Mouse (Mus musculus) adrenal gland, adult 18-20 months (tissue): ENCODE results near the gene Txndc11. TPM values are rescaled to one million over a fixed set of nuclear protein-coding genes. Genes with fewer than 3 reads are reported as not detected.

Source experiments
- DNase-seq, 2 experiments: peaks; one replicate each; pipeline ENCODE4 v3.0.0; 2021 to 2022; ENCODE audit warnings: low spot score in 2 of 2
- total RNA-seq, 2 experiments: library from RNA; stranded (reverse); gene quantifications; 1 replicate in 1 of 2; 2 replicates in 1 of 2; pipeline ENCODE4 v1.2.3; 2021

The Txndc11 gene
- total RNA-seq, 2 experiments from 2014 or later: 39.4 to 56.6 TPM

DNA sequence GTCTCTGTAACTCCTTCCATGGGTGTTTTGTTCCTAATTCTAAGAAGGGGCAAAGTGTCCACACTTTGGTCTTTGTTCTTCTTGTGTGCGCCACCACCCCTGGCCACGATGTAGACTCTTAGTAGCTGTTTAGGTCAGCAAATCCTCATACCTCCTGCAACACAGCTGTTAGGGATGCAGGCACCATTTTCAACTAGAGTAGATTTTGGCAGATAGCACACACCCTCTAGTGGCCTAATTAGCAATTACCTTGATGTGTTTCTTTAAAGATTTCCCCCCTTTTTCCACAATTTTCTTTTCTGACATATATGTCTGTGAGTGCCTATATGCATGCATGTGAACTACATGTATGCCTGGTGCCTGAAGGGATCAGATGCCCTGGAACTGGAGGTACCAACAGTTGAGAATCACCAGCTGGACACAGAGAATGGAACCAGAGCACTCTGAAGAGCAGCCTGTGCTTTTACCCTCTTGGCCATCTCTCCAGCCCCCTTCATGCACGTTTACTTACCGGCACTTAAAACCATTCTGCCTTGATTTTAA lies 25.2 kb downstream of the Txndc11 start:
- DNase-seq: no peak

DNA sequence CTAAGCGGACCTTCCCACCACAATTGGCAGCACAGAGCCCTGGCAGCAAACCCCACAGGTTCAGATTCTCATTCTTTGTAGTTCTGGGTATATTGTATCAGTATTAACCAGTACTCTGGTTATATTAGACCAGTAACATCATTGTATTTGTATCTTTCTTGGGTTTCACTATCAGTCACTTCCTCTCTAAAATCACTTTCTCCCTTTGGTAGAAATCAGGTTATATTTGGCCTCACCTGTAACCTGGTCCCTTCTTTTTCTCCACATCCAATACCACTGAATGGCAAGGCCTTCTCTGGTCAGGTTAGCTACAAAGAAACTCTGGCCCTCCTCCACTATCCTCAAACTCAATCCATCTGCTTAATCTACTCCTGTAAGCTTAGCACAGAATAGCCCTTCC lies 29.5 kb downstream of the Txndc11 start:
- DNase-seq: no peak

DNA sequence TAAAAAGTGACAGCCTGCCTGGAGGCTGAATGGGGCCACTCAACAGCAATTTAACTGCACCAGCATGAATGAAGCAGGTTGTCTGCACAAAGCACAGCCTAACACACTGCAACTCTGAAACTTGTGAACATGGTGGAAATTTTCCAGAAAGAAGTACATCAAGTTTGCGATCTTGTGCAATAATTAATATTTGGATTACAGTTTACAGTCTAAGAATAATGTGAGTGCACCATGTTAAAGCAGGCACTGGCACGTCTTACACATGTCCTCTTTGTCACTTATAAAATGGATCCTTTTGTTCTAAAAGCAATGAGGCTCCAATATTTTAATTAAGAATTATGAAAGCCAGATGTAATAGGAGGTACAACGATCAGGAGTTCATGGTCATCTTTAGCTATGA lies 37.1 kb downstream of the Txndc11 start:
- no peak for DNase-seq

DNA sequence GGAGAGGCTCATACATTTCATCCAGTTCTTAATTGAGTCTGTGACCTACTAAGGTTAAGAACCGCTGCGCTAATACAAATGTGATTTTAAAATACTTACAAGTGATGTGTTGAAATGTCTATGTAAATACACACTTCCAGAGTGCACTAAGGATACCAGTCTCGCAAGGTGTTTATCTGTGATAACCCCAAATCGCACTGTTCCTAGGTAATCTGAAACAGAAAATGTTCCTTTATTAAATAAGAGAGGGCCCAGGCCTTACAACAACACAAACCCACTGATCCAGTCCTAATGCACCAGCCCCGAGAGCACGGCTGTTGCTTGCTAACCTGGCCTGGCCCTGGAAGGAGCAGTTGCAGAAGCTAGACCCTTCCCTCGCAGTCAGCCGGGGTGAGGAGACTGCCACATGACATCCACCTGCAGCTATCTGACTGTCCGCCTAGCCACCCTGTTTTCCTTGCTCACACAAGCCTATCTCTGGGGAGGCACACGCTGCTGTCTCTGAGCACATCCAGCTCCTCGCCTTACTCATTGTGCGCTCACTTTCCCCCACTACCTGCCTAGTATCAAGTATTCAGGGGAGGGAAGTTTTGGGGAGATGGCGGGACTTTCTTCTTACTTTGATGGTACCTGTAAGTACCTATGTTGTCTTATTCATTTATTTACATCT lies 40.6 kb downstream of the Txndc11 start:
- no peak for DNase-seq

DNA sequence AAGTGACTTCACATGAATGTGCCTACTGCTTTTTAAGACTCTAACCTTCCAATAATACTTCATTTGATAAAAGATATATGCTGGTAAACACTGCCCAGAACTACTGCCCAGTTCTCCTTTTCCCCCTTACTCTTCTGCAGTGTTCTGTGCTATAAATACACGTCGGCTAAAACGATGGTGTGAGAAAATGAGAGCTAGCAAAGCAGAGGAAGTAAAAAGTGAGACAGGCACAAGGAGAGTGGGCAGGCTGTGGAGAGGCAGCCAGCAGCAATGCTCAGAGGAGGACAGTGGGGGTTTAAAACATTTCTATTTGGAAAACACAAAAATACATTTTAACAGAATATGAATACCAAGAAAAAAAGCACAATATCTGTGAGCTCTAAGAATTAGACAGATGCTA lies 41.9 kb downstream of the Txndc11 start:
- DNase-seq: no peak

DNA sequence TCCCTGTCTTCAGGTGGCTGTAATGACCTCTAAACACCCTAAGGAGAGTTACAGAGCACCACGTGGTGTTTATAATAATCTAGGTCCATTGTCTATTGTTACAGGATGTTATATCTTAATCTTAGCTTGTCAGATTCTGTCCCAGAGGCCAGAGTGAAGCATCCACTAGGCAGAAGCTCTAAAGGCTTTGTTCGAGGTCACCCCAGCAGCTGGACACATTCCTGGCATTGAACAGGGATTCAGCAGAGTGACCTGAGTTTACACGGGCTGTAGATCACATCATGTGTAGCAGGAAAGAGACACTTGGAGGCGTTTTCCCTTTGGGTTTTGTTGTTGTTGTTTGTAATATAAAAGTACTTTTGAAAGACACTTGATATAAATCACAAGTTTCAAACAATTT lies 42.4 kb downstream of the Txndc11 start:
- no peak for DNase-seq

DNA sequence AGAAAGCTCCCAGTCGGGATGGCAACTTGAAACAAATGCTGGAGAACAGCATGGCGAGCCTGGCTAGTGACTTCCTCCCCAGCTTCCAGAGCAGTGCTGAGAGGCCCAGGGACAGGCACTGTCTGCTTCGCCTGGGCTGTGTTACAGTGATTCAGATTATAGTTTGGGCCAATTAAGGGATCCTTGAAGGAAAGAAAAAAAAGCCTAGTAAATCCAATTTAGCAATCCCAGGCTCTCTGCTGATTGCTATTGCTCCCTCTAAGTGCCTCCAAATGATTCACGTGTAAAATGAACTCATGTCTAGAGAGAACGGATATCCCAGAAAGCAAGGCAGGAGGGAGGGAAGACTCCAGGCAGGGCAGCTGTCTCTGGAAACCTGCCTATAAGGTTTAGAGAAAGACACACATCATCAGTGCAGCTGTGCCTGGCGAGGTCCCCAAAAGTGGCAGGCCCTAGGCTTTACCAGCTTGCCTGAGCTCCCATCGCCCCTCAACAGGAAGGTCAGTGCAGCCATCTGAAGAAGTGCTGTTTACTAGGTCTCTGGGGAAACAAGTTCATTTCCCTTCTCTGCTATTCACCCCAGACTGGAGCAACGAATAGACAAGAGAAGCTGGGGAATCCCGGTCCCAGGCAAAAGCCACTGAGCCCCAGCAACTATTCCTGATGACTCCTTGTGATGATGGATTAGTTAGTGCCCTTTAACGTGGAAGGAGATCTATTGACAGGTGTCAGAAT lies 43.4 kb downstream of the Txndc11 start:
- no peak for DNase-seq

DNA sequence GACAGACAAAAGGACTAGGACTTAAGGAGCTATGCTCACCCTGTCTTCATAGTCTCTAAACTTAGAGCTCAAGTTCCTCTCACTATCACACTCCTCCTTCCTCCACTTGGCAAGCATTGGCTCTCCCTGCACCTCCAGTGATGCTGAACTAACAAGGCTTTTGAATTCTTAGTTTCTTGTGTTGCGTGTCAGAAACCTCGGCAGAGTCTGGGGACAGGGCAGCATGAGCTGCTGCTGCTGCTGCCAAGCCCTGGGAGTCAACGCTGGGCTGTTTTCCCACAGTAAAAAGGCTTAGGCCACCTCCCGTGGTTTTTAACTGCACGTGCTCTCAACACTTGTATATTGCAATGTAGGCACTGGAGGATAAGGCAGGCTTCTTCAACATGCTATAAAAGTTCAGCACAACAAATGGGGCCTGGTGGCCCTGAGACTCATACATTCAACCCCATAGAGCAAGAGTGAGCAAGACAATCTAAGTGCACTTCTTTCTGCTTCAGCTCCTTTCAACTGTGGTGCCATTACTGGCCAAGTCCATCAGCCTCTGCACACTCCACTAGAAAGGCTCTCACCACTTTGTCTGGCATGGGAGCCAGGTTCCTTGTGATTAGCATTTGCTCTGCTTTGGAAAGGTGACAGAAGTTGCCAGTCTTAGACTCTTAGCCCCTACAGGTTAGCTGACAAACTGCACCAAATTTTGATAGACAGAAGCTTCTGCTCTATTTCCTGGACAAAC lies 47.4 kb downstream of the Txndc11 start:
- DNase-seq: no peak

DNA sequence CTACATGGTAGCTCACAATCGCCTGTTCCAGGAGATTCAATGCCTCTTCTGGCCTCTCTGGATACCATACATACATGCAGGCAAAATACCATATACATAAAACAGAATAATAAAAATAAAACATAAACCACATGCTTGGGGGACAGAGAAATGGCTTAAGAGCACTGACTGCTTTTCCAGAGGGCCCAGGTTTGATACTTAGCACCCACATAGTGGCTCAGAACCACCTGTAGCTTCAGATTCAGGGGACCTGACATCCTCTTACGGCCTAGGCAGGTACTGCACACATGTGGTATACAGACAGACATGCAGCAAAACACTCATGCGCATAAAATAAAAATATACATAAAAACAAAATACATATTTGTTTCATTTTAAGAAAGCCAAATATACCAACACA lies 48.2 kb downstream of the Txndc11 start:
- DNase-seq: no peak

DNA sequence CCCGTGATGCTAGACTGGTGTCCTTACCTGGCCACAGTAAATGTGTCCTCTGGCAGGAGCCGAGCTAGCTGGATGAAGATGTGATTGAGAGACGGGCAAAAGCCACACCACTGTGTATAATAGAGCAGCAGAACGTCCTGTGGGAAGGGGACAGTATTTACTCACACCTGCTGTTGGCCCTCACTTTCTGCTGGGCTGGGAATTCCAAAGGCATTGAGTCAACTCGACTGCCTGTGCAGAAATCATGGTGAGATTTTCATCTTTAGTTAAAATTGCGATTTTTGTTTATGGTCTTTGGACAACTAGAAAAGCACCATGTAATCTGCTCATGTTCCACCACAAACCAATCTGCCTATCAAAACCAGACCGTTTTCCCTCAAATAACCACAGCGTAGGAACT lies 50.3 kb downstream of the Txndc11 start:
- no peak for DNase-seq

DNA sequence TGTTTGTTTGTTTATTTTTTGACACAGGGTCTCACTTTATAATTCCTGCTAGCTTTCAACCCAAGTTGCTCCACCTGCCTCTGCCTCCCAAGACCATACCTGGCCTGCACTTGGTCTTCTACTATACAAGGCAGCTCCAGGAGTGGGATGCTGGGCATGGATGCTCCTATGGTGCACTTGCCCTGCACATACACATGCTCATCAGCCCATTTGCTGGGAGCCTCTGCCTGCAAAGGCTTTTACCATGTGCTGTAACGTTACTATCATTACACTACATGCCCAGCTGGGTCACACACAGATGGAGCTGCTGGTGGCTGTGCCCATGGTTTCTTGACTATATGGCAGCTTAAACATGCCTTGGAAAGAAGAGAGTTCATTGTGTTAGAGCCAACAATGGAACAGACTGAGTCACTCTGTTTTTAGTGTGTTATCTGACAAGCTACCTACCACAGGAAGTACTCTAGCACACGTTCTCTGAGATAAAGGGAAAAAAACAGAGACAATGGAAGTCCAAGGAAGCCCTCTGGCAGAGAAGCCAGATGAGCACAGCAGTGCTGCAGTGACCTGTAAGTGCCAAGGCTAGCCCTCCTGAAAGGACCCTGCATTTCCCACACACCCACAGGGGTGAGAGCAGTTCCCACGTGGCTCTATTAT lies 56.1 kb downstream of the Txndc11 start:
- no peak for DNase-seq

DNA sequence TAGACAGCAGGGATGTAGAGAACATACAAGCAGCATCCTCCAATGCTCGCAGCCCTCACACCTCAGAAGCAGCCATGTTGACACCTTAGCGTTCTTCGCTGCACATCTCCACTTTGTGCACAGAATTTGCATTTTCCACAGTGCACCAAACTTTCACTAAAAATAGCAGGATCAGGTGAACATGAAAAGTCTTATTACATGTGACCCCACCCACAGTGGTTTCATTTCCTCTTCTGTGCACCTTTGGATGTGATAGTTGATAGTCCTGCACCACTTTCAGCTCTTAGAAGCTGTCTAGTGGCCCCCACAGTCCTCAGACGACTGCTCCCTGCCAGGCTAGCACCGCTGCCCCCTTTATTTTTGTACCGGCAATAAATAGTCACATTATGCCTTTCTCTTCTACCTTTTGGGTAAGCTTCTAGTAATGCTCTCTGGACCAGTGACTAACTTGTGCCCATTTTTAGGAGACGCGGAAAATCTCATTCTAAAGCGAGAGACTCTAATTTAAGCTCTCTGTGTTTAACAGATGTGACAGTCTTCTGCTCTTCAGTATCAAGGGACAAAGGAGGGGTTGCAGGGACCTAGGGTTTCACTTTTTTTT lies 56.7 kb downstream of the Txndc11 start:
- DNase-seq: no peak

DNA sequence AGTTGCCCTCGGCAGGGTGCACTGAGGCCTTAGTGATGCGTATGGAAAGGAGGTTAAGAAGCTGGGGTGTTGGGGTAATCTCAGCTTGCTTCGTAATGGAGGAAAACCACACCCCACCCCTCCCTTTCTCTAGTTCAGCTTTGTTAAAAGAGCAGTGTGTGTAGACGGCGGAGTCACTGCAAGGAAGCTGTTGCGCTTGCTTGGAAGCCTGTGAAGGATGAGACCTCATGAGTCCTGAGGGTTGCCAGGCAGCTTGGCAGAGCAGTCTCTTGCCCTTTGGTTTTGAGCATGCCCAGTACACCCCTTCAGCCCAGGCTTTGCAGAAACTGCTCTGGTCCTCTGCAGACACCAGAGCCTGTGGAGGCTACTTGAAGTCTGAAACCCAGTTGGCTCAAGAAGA lies 61.4 kb downstream of the Txndc11 start:
- DNase-seq: no peak

DNA sequence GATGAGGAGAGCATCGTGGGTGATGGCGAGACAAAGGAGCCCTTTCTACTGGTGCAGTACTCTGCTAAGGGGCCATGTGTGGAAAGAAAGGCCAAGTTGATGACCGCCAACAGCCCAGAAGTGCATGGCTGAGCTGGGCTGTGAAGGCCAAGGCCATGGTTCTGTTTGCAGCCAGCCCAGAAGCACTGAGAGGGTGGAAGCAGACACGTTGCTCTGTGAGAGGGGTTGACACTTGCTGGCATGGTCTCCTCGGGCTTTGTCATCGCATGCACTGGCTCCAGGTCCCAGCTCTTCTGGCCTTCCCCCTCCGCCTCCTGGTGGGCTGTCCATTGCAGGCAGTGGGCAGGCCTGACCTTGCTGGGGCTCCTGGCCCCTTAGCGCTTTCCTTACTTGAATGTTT lies 62.0 kb downstream of the Txndc11 start:
- DNase-seq: peak in 1 of 2 experiments; percentile 36

DNA sequence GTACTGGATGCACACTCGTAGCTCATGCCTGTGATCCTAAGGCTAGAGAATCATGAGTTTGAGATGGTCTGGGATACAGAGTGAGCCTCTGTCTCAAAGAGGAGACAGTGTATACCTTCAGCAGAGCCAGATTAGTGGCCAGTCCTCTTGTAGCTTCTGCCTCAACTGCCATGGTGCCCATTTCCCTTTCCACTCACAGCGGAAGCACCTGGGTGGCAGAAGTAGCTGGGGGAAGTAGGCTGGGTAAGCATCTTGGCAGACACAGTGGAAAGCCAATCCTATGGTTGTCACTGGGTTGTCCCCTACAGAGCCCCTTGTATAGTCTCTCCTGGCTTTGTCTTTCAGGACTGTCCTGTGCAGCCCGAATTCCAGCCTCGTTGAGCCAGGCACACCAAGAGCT lies 62.6 kb downstream of the Txndc11 start:
- no peak for DNase-seq

DNA sequence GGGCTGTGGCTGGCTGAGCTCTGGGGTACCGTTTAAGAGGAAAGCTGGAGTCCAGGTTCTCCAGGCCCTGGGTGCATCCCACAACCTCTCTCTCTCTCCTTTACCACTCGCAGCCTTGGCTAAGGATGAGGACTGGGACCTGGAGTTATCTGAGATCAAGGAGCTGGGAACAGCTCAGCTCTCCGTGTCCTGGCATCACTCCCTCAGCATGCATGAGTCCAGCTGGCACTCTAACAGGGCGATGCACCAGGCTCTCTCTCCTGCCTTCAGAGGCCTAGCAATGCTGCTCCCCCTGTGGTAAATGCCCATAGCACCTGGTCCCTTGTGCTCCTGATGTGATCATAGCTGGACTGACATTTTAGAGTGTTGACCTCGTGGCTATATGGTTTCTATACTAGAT lies 63.3 kb downstream of the Txndc11 start:
- no peak for DNase-seq

DNA sequence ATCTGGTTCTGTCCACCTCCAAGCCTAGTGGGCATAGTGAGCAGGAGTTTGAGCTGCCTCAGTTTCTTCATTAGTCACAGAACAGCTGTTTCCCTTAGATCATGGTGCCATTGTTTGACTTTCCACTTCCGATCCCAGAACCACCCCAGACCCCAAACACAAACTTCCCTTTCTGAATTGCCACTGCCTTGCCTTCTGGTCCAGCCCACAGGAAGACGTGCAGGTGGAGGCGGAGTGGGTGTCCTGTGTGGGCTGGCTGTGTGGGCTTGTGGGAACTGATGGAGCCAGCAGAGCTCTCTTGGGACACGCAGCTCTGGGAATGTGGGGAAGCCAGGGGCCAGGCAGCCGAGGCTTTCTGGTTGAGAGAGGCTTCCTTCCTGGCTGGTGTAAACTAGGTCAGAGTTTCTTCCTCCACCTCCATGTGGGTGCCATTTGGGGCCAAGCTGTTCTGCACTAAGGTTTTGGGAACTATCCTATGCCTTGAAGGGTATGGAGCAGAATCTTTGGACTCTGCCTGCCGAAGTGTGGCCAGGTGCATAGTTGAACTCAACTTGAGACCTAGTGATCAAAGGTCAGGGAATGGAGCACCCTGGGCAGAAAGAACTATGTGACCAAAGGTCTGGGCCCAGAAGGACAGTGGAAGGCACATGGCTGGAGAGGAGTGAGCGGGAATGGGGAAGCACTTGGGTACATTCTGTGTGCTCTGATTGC lies 64.6 kb downstream of the Txndc11 start:
- DNase-seq: no peak

DNA sequence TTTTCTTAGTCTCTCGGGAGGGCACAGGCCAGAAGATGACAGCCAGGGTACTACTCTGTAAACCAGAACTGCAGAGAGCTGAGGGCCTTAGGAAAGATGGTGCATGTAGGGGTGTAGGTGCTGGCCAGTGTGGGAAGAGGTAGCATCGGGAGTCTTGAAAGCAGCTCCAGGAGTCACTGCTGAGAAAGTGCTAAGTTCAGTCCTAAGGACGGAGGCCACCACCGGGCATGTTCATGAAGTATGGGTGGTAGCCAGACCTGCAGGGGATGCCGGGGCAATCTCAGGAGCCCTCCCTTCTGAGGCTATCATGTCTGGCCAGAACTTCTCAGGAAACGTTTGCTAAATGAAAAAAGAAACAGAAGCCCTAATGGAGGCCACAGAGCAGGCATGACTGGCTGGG lies 65.2 kb downstream of the Txndc11 start:
- DNase-seq: no peak

DNA sequence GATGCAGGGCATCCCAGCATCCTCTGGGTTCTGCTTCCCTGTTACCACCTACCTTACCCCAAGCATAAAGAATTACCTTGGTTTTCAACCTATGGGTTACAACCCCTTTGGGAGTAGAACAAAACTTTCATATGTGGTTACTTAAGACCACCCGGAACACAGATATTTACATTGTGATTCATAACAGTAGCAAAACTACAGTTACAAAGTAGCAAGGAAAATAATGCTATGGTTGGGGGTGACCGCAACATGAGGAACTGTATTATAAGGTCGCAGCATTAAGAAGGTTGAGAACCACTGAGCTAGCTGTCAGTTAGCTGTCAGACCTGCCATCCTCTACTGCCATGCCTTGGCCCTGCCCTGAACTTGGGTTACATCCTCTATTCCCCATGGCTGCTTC lies 65.8 kb downstream of the Txndc11 start:
- DNase-seq: no peak

DNA sequence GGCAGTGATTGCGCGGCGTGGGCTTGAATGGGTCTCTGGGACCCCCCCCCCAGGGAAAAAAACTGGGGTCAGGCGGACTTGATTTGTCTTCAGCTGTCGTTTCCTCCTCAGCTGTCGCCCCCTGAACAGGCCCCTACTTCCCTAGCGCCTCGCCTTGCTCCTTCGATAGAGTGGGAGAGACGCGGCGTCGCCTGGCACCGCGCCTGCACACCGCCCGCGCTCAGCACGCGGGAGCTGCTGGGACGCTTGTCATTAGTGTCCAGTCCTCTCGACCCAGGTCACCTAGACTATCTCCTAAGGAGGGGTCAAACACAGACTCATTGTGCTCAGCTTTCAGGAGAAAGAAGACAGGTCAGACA lies 67.6 kb downstream of the Txndc11 start:
- peak; percentile 38 to 61 for DNase-seq
